Mouse (Mus musculus): Measurements from ENCODE around the gene Tymp. TPM values are rescaled to one million over a fixed set of nuclear protein-coding genes. Genes with fewer than 3 reads are reported as not detected.
A peak's percentile ranks its signal among the peaks of the same experiment; 100 is the strongest.

Gene Tymp
- polyA plus RNA-seq, 1 experiment = 2.9 TPM

- Histone ChIP-seq H3K27me3 (ENCODE audit: control insufficient read depth, insufficient read depth, low read length) (no peaks in the 10 kb centered on the region), H3K4me1 (ENCODE audit: control insufficient read depth, insufficient read depth, insufficient read length) (no peaks in the 10 kb centered on the region), H3K4me3 (ENCODE audit: extremely low read depth, insufficient read depth, insufficient read length) (no peak overlapping the region), H3K36me3 (ENCODE audit: control insufficient read depth, insufficient read depth, low read length) (peaks cover 56% of the 10 kb centered on the region), H3K27ac (ENCODE audit: insufficient read depth, low read length) (no peak overlapping the region)
- TF ChIP-seq POLR2A (IDR thresholded peaks at IDR 0.05; ENCODE audit: low read depth, low read length) (no peak), CTCF (IDR thresholded peaks at IDR 0.05; ENCODE audit: extremely low read depth, insufficient read depth, insufficient read length, insufficient replicate concordance) (no peak)
- WGBS = 96% methylated on average over 4 of the region's 4 CpGs
- no peak for DNase-seq (ENCODE audit: low read depth in 1 of 2, low spot score in 2 of 2)
Observed at GRCm38 (mm10) chr15:89365141-89365551, 11.7 kb downstream of the Tymp start.

GRCm38 (mm10) chr15:89363051-89363450 is 13.8 kb downstream of the Tymp start:
- Histone ChIP-seq H3K27me3 (ENCODE audit: control insufficient read depth, insufficient read depth, low read length) (no peaks in the 10 kb centered on the region), H3K36me3 (ENCODE audit: control insufficient read depth, insufficient read depth, low read length) (peaks cover 41% of the 10 kb centered on the region), H3K4me1 (ENCODE audit: control insufficient read depth, insufficient read depth, insufficient read length) (no peaks in the 10 kb centered on the region), H3K27ac (ENCODE audit: insufficient read depth, low read length) (no peak overlapping the region), H3K4me3 (ENCODE audit: extremely low read depth, insufficient read depth, insufficient read length) (no peak overlapping the region)
- DNase-seq (ENCODE audit: low read depth in 1 of 2, low spot score in 2 of 2) = no peak
- TF ChIP-seq POLR2A (IDR thresholded peaks at IDR 0.05; ENCODE audit: low read depth, low read length) (no peak), CTCF (IDR thresholded peaks at IDR 0.05; ENCODE audit: extremely low read depth, insufficient read depth, insufficient read length, insufficient replicate concordance) (no peak)
- 94% methylated on average over 7 of the region's 7 CpGs for whole genome bisulfite sequencing

- no peak overlapping the region for H3K27ac ChIP-seq (ENCODE audit: insufficient read depth, low read length)
- 80% methylated on average over 3 of the region's 3 CpGs for WGBS
- no peak for DNase-seq (ENCODE audit: low read depth in 1 of 2, low spot score in 2 of 2)
- H3K36me3 ChIP-seq (ENCODE audit: control insufficient read depth, insufficient read depth, low read length) = peaks cover 15% of the 10 kb centered on the region
- H3K4me1 ChIP-seq (ENCODE audit: control insufficient read depth, insufficient read depth, insufficient read length) = no peaks in the 10 kb centered on the region; the same call in 1 of the 2 replicates
- no peak for TF ChIP-seq CTCF (IDR thresholded peaks at IDR 0.05; ENCODE audit: extremely low read depth, insufficient read depth, insufficient read length, insufficient replicate concordance)
- no peak for TF ChIP-seq POLR2A (IDR thresholded peaks at IDR 0.05; ENCODE audit: low read depth, low read length)
- H3K4me3 ChIP-seq (ENCODE audit: extremely low read depth, insufficient read depth, insufficient read length) = no peak overlapping the region
- H3K27me3 ChIP-seq (ENCODE audit: control insufficient read depth, insufficient read depth, low read length) = no peaks in the 10 kb centered on the region
Observed at GRCm38 (mm10) chr15:89358784-89359183, 18.1 kb downstream of the Tymp start.

GRCm38 (mm10) chr15:89356372-89356771 is 20.5 kb downstream of the Tymp start:
- WGBS = under 1% methylated on average over 15 of the region's 15 CpGs
- H3K27ac ChIP-seq (ENCODE audit: insufficient read depth, low read length) = peak overlapping the region; percentile 70; the same call in 1 of the 2 replicates
- no peaks in the 10 kb centered on the region for H3K27me3 ChIP-seq (ENCODE audit: control insufficient read depth, insufficient read depth, low read length)
- no peaks in the 10 kb centered on the region; the same call in 1 of the 2 replicates for H3K4me1 ChIP-seq (ENCODE audit: control insufficient read depth, insufficient read depth, insufficient read length)
- peak overlapping the region; percentile 91 for H3K4me3 ChIP-seq (ENCODE audit: extremely low read depth, insufficient read depth, insufficient read length)
- H3K36me3 ChIP-seq (ENCODE audit: control insufficient read depth, insufficient read depth, low read length) = peaks cover 18% of the 10 kb centered on the region
- peak in 1 of 2 experiments; percentile 14 for DNase-seq (ENCODE audit: low read depth in 1 of 2, low spot score in 2 of 2)
- TF ChIP-seq POLR2A (IDR thresholded peaks at IDR 0.05; ENCODE audit: low read depth, low read length) = no peak
- no peak for TF ChIP-seq CTCF (IDR thresholded peaks at IDR 0.05; ENCODE audit: extremely low read depth, insufficient read depth, insufficient read length, insufficient replicate concordance)

DNA sequence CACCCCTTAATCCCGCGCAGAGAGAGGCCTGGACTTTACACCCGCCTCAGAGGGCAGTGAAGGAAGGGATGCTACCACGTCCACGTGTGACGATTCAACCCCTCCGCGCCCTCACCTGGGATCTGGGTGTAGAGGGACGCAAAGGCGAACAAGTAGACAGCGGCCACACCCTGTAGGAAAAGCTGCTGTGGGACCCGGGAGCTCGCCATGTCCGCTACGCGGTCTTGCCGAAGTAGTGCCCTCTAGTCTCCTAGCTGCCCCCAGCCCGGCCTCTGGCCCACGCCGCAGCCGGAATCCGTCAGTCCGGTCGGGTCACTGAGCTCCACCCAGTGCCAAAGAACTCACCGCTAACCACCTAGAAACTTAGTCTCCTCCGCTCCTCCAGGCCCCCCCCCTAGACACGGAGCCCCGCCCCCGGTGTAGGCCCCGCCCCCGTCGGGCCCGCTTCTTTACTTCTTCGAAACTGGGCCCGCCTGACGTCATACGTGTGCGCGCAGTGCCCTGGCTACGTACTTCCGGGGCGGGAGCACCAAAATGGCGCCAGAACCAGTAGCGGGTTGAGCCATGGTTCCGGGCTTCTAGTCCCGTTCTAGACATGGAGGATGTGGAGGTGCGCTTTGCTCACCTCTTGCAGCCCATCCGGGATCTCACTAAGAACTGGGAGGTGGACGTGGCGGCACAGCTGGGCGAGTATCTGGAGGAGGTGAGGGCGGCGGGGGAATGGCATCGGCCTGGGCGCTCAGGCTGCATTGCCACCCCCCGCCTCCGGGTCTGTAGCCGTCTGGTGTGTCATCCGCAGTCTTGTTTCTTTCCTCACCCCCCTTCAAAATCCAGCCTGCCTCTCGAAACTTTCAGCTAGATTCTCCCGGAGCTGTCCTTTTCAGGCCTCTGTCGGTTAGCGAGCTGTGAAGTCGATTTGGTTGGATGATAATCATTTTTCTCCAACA is 21.3 kb downstream of the Tymp start, which contains the start of the genes Lmf2 and Ncaph2:
Lmf2 (minus strand) TSS at position 419 of the 947 bp plus-strand sequence.
Ncaph2 (plus strand) TSS at position 479 of the 947 bp plus-strand sequence.
- Histone ChIP-seq H3K36me3 (ENCODE audit: control insufficient read depth, insufficient read depth, low read length) (peaks cover 23% of the 10 kb centered on the region), H3K4me1 (ENCODE audit: control insufficient read depth, insufficient read depth, insufficient read length) (no peaks in the 10 kb centered on the region; the same call in 1 of the 2 replicates), H3K27me3 (ENCODE audit: control insufficient read depth, insufficient read depth, low read length) (no peaks in the 10 kb centered on the region), H3K4me3 (ENCODE audit: extremely low read depth, insufficient read depth, insufficient read length) (peak within 1 kb of the TSS; percentile 91), H3K27ac (ENCODE audit: insufficient read depth, low read length) (peak within 1 kb of the TSS; percentile 85)
- peak; percentile 93 for DNase-seq (ENCODE audit: low read depth in 1 of 2, low spot score in 2 of 2)
- TF ChIP-seq CTCF (IDR thresholded peaks at IDR 0.05; ENCODE audit: extremely low read depth, insufficient read depth, insufficient read length, insufficient replicate concordance) (no peak), POLR2A (IDR thresholded peaks at IDR 0.05; ENCODE audit: low read depth, low read length) (peak; percentile 24; the same call in 1 of the 2 replicates)
- WGBS = under 1% methylated on average over 64 of the region's 64 CpGs

- DNase-seq (ENCODE audit: low read depth in 1 of 2, low spot score in 2 of 2) = no peak
- peaks cover 21% of the 10 kb centered on the region for H3K36me3 ChIP-seq (ENCODE audit: control insufficient read depth, insufficient read depth, low read length)
- WGBS = 71% methylated on average over 7 of the region's 7 CpGs
- H3K27me3 ChIP-seq (ENCODE audit: control insufficient read depth, insufficient read depth, low read length) = no peaks in the 10 kb centered on the region
- TF ChIP-seq CTCF (IDR thresholded peaks at IDR 0.05; ENCODE audit: extremely low read depth, insufficient read depth, insufficient read length, insufficient replicate concordance) (no peak), POLR2A (IDR thresholded peaks at IDR 0.05; ENCODE audit: low read depth, low read length) (no peak)
- H3K27ac ChIP-seq (ENCODE audit: insufficient read depth, low read length) = no peak overlapping the region; the same call in 1 of the 2 replicates
- no peaks in the 10 kb centered on the region; the same call in 1 of the 2 replicates for H3K4me1 ChIP-seq (ENCODE audit: control insufficient read depth, insufficient read depth, insufficient read length)
- no peak overlapping the region; the same call in 1 of the 2 replicates for H3K4me3 ChIP-seq (ENCODE audit: extremely low read depth, insufficient read depth, insufficient read length)
Observed at GRCm38 (mm10) chr15:89354455-89354854, 22.4 kb downstream of the Tymp start.
